17 mouse cellular contexts compared by ENCODE assay signal in genomic region chr1:134823842-134824241, GRCm38 (mm10).
DNase-seq lines count a peak whose midpoint lies in the region; ATAC-seq and TF ChIP-seq lines count a peak whose summit lies in the region.
"Had no signal": no experiment of that assay in that cellular context is flagged by ENCODE, and none has a peak within 500 bp of the region (broad histone marks: within the 10 kb centered on the region; RNA-seq: fewer than 3 reads in every experiment).

No protein-coding gene starts in this region.

- peaks cover 13% of the 10 kb centered on the region; the same call in 1 of the 2 replicates for H3K4me1 ChIP-seq in kidney, embryonic 16.5 days (ENCODE audit: insufficient read depth, low read length)
- peaks cover 16% of the 10 kb centered on the region; the same call in 1 of the 2 replicates for H3K4me1 ChIP-seq in intestine, embryonic 14.5 days (replicated peaks; ENCODE audit: control insufficient read depth, insufficient read depth, low read length)
- peaks cover 4% of the 10 kb centered on the region; the same call in 1 of the 2 replicates for H3K4me1 ChIP-seq in stomach, embryonic 14.5 days (ENCODE audit: control insufficient read depth, insufficient read depth, low read length)
- no peaks in the 10 kb centered on the region for H3K4me1 ChIP-seq in hindbrain, embryonic 16.5 days (ENCODE audit: control insufficient read depth, insufficient read depth, low read depth, low read length)
- H3K4me1 ChIP-seq: forebrain, embryonic 13.5 days; neural tube, embryonic 12.5 days had no signal

- H3K4me3 ChIP-seq in gastrocnemius, adult 2 months = no peak overlapping the region
- no peak overlapping the region for H3K4me3 ChIP-seq in kidney, embryonic 16.5 days (ENCODE audit: low read length)
- no peak overlapping the region for H3K4me3 ChIP-seq in intestine, embryonic 14.5 days (ENCODE audit: low read depth, low read length)
- H3K4me3 ChIP-seq in stomach, embryonic 14.5 days (ENCODE audit: low read depth, low read length) = no peak overlapping the region
- no peak overlapping the region for H3K4me3 ChIP-seq in hindbrain, embryonic 16.5 days (ENCODE audit: low read length)
- H3K4me3 ChIP-seq: embryonic facial prominence, embryonic 13.5 days; forebrain, embryonic 13.5 days; liver, embryonic 12.5 days; neural tube, embryonic 12.5 days had no signal

- H3K27me3 ChIP-seq in kidney, embryonic 16.5 days (ENCODE audit: insufficient read depth, low read length) = no peaks in the 10 kb centered on the region
- no peaks in the 10 kb centered on the region for H3K27me3 ChIP-seq in intestine, embryonic 14.5 days (replicated peaks; ENCODE audit: control insufficient read depth, insufficient read depth, low read length)
- no peaks in the 10 kb centered on the region for H3K27me3 ChIP-seq in stomach, embryonic 14.5 days (ENCODE audit: control insufficient read depth, insufficient read depth, low read length)
- no peaks in the 10 kb centered on the region for H3K27me3 ChIP-seq in hindbrain, embryonic 16.5 days (replicated peaks; ENCODE audit: control insufficient read depth, insufficient read depth, low read length)
- H3K27me3 ChIP-seq: embryonic facial prominence, embryonic 13.5 days; forebrain, embryonic 13.5 days; liver, embryonic 12.5 days; neural tube, embryonic 12.5 days had no signal

- peaks cover 4% of the 10 kb centered on the region; the same call in 1 of the 2 replicates for H3K36me3 ChIP-seq in kidney, embryonic 16.5 days (ENCODE audit: insufficient read depth, low read length)
- no peaks in the 10 kb centered on the region for H3K36me3 ChIP-seq in intestine, embryonic 14.5 days (ENCODE audit: control insufficient read depth, insufficient read depth, low read length)
- H3K36me3 ChIP-seq in stomach, embryonic 14.5 days (ENCODE audit: control insufficient read depth, insufficient read depth, low read length) = no peaks in the 10 kb centered on the region; the same call in 1 of the 2 replicates
- no peaks in the 10 kb centered on the region for H3K36me3 ChIP-seq in hindbrain, embryonic 16.5 days (ENCODE audit: control insufficient read depth, insufficient read depth, low read length)
- H3K36me3 ChIP-seq: neural tube, embryonic 12.5 days had no signal

- intact Hi-C loops in gastrocnemius, adult 2 months (cut with DNase I) = no loop called here

- H3K4me2 ChIP-seq in kidney, embryonic 16.5 days (replicated peaks; ENCODE audit: low read depth, low read length) = no peak overlapping the region
- 0 out of 2 replicates have a peak overlapping the region, but pooled peaks have one; percentile 1 for H3K4me2 ChIP-seq in intestine, embryonic 14.5 days (ENCODE audit: low read length)
- H3K4me2 ChIP-seq in stomach, embryonic 14.5 days (replicated peaks; ENCODE audit: low read depth, low read length) = no peak overlapping the region
- no peak overlapping the region for H3K4me2 ChIP-seq in hindbrain, embryonic 16.5 days (ENCODE audit: low read length)
- H3K4me2 ChIP-seq: embryonic facial prominence, embryonic 13.5 days; forebrain, embryonic 13.5 days; liver, embryonic 12.5 days; neural tube, embryonic 12.5 days had no signal

- H3K9me3 ChIP-seq in kidney, embryonic 16.5 days (ENCODE audit: low read length) = no peaks in the 10 kb centered on the region
- no peaks in the 10 kb centered on the region for H3K9me3 ChIP-seq in intestine, embryonic 14.5 days (ENCODE audit: control insufficient read depth, low read length)
- H3K9me3 ChIP-seq in stomach, embryonic 14.5 days (ENCODE audit: control insufficient read depth, low read depth, low read length) = no peaks in the 10 kb centered on the region
- H3K9me3 ChIP-seq in hindbrain, embryonic 16.5 days (ENCODE audit: control insufficient read depth, low read length) = no peaks in the 10 kb centered on the region
- H3K9me3 ChIP-seq: embryonic facial prominence, embryonic 13.5 days; forebrain, embryonic 13.5 days; liver, embryonic 12.5 days; neural tube, embryonic 12.5 days had no signal

- H3K9ac ChIP-seq in kidney, embryonic 16.5 days (replicated peaks; ENCODE audit: low read length) = no peak overlapping the region
- H3K9ac ChIP-seq in intestine, embryonic 14.5 days (ENCODE audit: low read length) = peak overlapping the region; percentile 0; the same call in 1 of the 2 replicates
- no peak overlapping the region for H3K9ac ChIP-seq in stomach, embryonic 14.5 days (replicated peaks; ENCODE audit: low read depth, low read length)
- no peak overlapping the region for H3K9ac ChIP-seq in hindbrain, embryonic 16.5 days (ENCODE audit: low read depth, low read length)
- H3K9ac ChIP-seq: embryonic facial prominence, embryonic 13.5 days; forebrain, embryonic 13.5 days; liver, embryonic 12.5 days; neural tube, embryonic 12.5 days had no signal

- WGBS in kidney, embryonic 16.5 days = 56% methylated on average over 7 of the region's 7 CpGs
- WGBS in intestine, embryonic 14.5 days = 27% methylated on average over 7 of the region's 7 CpGs
- 35% methylated on average over 7 of the region's 7 CpGs for WGBS in stomach, embryonic 14.5 days
- 73% methylated on average over 7 of the region's 7 CpGs for WGBS in hindbrain, embryonic 16.5 days

- no peak for TF ChIP-seq CTCF in gastrocnemius, adult 2 months (IDR thresholded peaks at IDR 0.05)

- no peak for ATAC-seq in kidney, embryonic 16.5 days (ENCODE audit: low FRiP score, low TSS enrichment)
- ATAC-seq in intestine, embryonic 14.5 days (replicated peaks; ENCODE audit: low FRiP score, low TSS enrichment, low read depth) = no peak
- no peak for ATAC-seq in stomach, embryonic 14.5 days (ENCODE audit: insufficient number of reproducible peaks, insufficient read depth, low FRiP score, low read depth)
- ATAC-seq in hindbrain, embryonic 16.5 days = no peak
- ATAC-seq: forebrain, embryonic 13.5 days; liver, embryonic 12.5 days had no signal

- DNase-seq in gastrocnemius, adult 2 months = no peak
- no peak for DNase-seq in gastrocnemius, postnatal 4 days (ENCODE audit: low spot score in 2 of 2)
- no peak for DNase-seq in kidney, postnatal 10 days
- no peak for DNase-seq in intestine, embryonic 14.5 days (ENCODE audit: low spot score)
- DNase-seq in urinary bladder, postnatal 36 days (ENCODE audit: low spot score in 2 of 2) = no peak
- DNase-seq: adrenal gland, postnatal 25 days; kidney, adult 11 months; kidney, postnatal 25 days; lung, postnatal 14 days; retina, postnatal 1 day had no signal

- peak overlapping the region; percentile 63 for H3K27ac ChIP-seq in gastrocnemius, adult 2 months
- 0 out of 2 replicates have a peak overlapping the region, but pooled peaks have one; percentile 1 for H3K27ac ChIP-seq in kidney, embryonic 16.5 days (ENCODE audit: low read length)
- H3K27ac ChIP-seq in intestine, embryonic 14.5 days (ENCODE audit: low read depth) = peak overlapping the region; percentile 84
- H3K27ac ChIP-seq in stomach, embryonic 14.5 days (ENCODE audit: low read length) = peak overlapping the region; percentile 90
- H3K27ac ChIP-seq in hindbrain, embryonic 16.5 days (ENCODE audit: low read depth, low read length) = no peak overlapping the region
- H3K27ac ChIP-seq: forebrain, embryonic 13.5 days; liver, embryonic 12.5 days; neural tube, embryonic 12.5 days had no signal
